Mouse (Mus musculus) embryonic facial prominence, embryonic 15.5 days (tissue): ENCODE data around the gene Mgmt. TPM values are rescaled to one million over a fixed set of nuclear protein-coding genes. Genes with fewer than 3 reads are reported as not detected.

Experiments
- ATAC-seq: fragments of 200-750 bp; cut with Nextera tagmentation; 2 replicates; pipeline ENCODE4 v1.8.0; 2017; ENCODE audit warnings: low read depth, moderate TSS enrichment; ENCODE audit not compliant: insufficient number of reproducible peaks, low FRiP score, low TSS enrichment
- H3K27ac ChIP-seq: fragments of 300-500 bp; sonication (generic); replicated peaks from 2 replicates; pipeline ENCODE4 v1.5.1; 2015; ENCODE audit warnings: mild to moderate bottlenecking, inconsistent platforms
- H3K27me3 ChIP-seq: fragments of 300-500 bp; sonication (generic); 2 replicates; pipeline ENCODE4 v1.6.1; 2015; ENCODE audit warnings: inconsistent platforms
- H3K36me3 ChIP-seq: fragments of 300-500 bp; sonication (generic); 2 replicates; pipeline ENCODE4 v1.6.1; 2015; ENCODE audit warnings: mild to moderate bottlenecking, inconsistent platforms
- H3K4me1 ChIP-seq: fragments of 300-500 bp; sonication (generic); 2 replicates; pipeline ENCODE4 v1.6.1; 2015; ENCODE audit warnings: inconsistent platforms
- H3K4me2 ChIP-seq: fragments of 300-500 bp; sonication (generic); replicated peaks from 2 replicates; pipeline ENCODE4 v1.6.1; 2015; ENCODE audit warnings: mild to moderate bottlenecking, inconsistent platforms
- H3K4me3 ChIP-seq: fragments of 300-500 bp; sonication (generic); replicated peaks from 2 replicates; pipeline ENCODE4 v1.5.1; 2015; ENCODE audit warnings: mild to moderate bottlenecking, inconsistent platforms
- H3K9ac ChIP-seq: fragments of 300-500 bp; sonication (generic); 2 replicates; pipeline ENCODE4 v1.6.1; 2015; ENCODE audit warnings: inconsistent platforms
- H3K9me3 ChIP-seq: fragments of 300-500 bp; sonication (generic); replicated peaks from 2 replicates; pipeline ENCODE4 v1.6.1; 2016; ENCODE audit warnings: inconsistent platforms
- WGBS: fragments of 180-500 bp; shearing (Covaris S2); methylation state at CpG from one replicate; pipeline ENCODE4 v1.1.7; 2015; 5-methylcytosine and 5-hydroxymethylcytosine counted together
- polyA plus RNA-seq: library from polyadenylated mRNA; unstranded; fragments of >200 nt; fragmentation: Nextera tagmentation; extraction: Ambion mirVana; gene quantifications from 2 replicates; pipeline ENCODE4 v1.2.1, GENCODE M21; 2015

The Mgmt gene
- polyA plus RNA-seq, 1 experiment from 2014 or later = 6.7 TPM

- Histone ChIP-seq H3K4me1 (peaks cover 8% of the 10 kb centered on the region; the same call in 1 of the 2 replicates), H3K9me3 (no peaks in the 10 kb centered on the region), H3K36me3 (no peaks in the 10 kb centered on the region), H3K27ac (no peak overlapping the region), H3K27me3 (no peaks in the 10 kb centered on the region), H3K9ac (no peak overlapping the region), H3K4me3 (no peak overlapping the region), H3K4me2 (no peak overlapping the region)
- WGBS = 90% methylated on average over 2 of the region's 2 CpGs
- ATAC-seq = no peak
These were observed 48.0 kb downstream of the Mgmt start for GRCm38 (mm10) chr7:136942414-136942813.

DNA sequence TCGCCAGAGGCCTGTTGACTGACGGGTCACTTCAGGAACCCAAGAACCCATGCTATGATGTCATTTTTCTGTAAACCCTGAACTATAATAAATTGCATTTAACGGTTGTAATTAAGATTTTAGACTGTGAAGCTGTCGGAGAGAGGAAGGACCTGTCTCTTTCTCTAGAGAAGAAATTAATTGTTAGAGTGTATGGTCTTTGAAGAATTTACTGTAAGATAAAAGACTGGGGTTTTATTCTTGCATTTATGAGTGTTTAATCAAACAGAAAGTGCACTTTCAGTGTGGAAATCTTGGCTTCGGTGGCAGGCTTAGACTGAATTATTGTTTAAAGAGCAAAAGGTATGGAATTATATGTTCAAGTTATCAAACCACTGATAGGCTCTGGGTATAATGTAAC is 49.5 kb downstream of the Mgmt start:
- Histone ChIP-seq H3K27ac (no peak overlapping the region), H3K27me3 (no peaks in the 10 kb centered on the region), H3K4me2 (no peak overlapping the region), H3K4me3 (no peak overlapping the region), H3K9me3 (no peaks in the 10 kb centered on the region), H3K4me1 (peaks cover 18% of the 10 kb centered on the region), H3K36me3 (no peaks in the 10 kb centered on the region), H3K9ac (no peak overlapping the region)
- WGBS = 76% methylated on average over 5 of the region's 5 CpGs
- ATAC-seq = no peak

DNA sequence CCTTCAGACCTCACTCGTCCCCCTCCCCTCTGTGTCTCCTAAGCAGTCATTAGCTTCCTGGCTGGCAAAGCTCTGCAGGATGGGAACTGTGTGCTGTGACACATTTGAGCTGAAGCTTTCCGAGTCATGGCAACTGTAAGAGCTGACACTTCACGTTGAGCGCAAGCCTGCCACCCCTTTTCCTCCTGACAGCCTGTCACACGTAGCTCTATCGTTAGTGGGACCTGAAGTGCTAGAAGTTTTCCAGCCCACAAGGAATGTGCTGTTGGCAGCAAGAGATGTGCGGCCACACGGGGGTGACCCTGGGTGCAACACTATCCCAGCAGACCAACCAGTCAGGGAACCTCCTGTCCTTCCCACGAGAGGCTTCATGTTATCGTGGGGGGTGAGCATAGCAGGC is 51.3 kb downstream of the Mgmt start:
- no peaks in the 10 kb centered on the region for H3K9me3 ChIP-seq
- no peak overlapping the region for H3K4me3 ChIP-seq
- H3K27ac ChIP-seq = no peak overlapping the region
- no peaks in the 10 kb centered on the region for H3K27me3 ChIP-seq
- no peak for ATAC-seq
- WGBS = 62% methylated on average over 10 of the region's 10 CpGs
- peaks cover 20% of the 10 kb centered on the region for H3K4me1 ChIP-seq
- H3K9ac ChIP-seq = no peak overlapping the region
- H3K36me3 ChIP-seq = no peaks in the 10 kb centered on the region
- no peak overlapping the region for H3K4me2 ChIP-seq

DNA sequence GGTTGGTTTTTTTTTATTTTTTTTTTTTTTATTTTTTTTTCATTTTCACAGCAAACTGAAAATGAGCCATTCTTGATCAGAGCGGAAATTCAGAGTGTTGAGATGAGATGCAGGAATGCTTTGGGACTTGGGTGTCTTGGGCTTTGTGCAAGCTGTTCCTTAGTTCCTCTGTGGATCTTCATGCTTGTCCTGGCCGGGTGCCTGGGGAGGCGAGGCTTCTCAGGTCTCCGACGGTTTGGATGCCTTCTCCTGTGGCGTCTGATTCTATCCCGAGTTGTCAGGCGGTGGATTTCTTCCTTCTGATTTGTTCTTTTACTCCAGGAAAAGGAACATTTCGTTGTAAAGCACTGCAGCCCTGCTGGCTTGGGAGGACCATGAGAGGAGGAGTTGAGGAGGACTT is 51.7 kb downstream of the Mgmt start:
- Histone ChIP-seq H3K4me2 (no peak overlapping the region), H3K27ac (0 out of 2 replicates have a peak overlapping the region, but pooled peaks have one; percentile 34), H3K4me3 (no peak overlapping the region), H3K4me1 (peaks cover 20% of the 10 kb centered on the region), H3K27me3 (no peaks in the 10 kb centered on the region), H3K9me3 (no peaks in the 10 kb centered on the region), H3K36me3 (no peaks in the 10 kb centered on the region), H3K9ac (no peak overlapping the region)
- 58% methylated on average over 9 of the region's 9 CpGs for WGBS
- no peak for ATAC-seq

- H3K4me2 ChIP-seq = no peak overlapping the region
- no peaks in the 10 kb centered on the region for H3K9me3 ChIP-seq
- H3K9ac ChIP-seq = no peak overlapping the region
- no peak overlapping the region for H3K27ac ChIP-seq
- no peaks in the 10 kb centered on the region for H3K27me3 ChIP-seq
- H3K36me3 ChIP-seq = no peaks in the 10 kb centered on the region
- peaks cover 20% of the 10 kb centered on the region for H3K4me1 ChIP-seq
- WGBS = 32% methylated on average over 6 of the region's 6 CpGs
- no peak overlapping the region for H3K4me3 ChIP-seq
- ATAC-seq = no peak
These were observed 53.9 kb downstream of the Mgmt start for GRCm38 (mm10) chr7:136948275-136948810.

DNA sequence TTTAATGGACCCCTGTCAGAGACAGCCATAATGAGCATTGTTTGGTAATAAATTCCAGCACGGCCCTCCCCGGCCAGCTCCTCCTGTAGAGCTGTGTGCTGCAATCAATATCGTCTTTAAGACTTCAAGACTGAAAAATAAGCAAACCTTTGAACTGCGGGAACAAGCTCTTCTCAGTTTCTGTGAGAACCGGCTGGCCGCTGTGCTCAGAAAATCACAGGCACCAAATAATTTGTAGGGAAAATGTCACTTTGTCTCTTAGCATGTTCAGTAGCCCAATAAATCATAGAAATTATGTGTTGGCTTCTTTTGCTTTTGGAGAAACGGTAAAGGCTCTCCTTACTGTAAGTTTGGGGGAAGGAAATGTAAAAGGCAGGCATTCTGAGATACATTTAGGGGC is 58.2 kb downstream of the Mgmt start:
- no peak for ATAC-seq
- H3K27me3 ChIP-seq = no peaks in the 10 kb centered on the region
- WGBS = 27% methylated on average over 7 of the region's 7 CpGs
- peaks cover 11% of the 10 kb centered on the region for H3K4me1 ChIP-seq
- no peak overlapping the region for H3K4me2 ChIP-seq
- no peak overlapping the region for H3K4me3 ChIP-seq
- no peaks in the 10 kb centered on the region for H3K9me3 ChIP-seq
- H3K9ac ChIP-seq = no peak overlapping the region
- no peaks in the 10 kb centered on the region for H3K36me3 ChIP-seq
- no peak overlapping the region for H3K27ac ChIP-seq

GRCm38 (mm10) chr7:136953251-136953650 is 58.8 kb downstream of the Mgmt start:
- H3K4me1 ChIP-seq = peaks cover 8% of the 10 kb centered on the region
- H3K4me2 ChIP-seq = no peak overlapping the region
- H3K9me3 ChIP-seq = no peaks in the 10 kb centered on the region
- no peak for ATAC-seq
- H3K36me3 ChIP-seq = no peaks in the 10 kb centered on the region
- no peak overlapping the region for H3K27ac ChIP-seq
- WGBS = 40% methylated on average over 3 of the region's 3 CpGs
- H3K9ac ChIP-seq = no peak overlapping the region
- H3K4me3 ChIP-seq = no peak overlapping the region
- no peaks in the 10 kb centered on the region for H3K27me3 ChIP-seq

GRCm38 (mm10) chr7:136972361-136972760 is 77.9 kb downstream of the Mgmt start:
- Histone ChIP-seq H3K9ac (no peak overlapping the region), H3K27me3 (no peaks in the 10 kb centered on the region), H3K4me2 (no peak overlapping the region), H3K4me1 (no peaks in the 10 kb centered on the region), H3K27ac (no peak overlapping the region), H3K36me3 (no peaks in the 10 kb centered on the region), H3K4me3 (no peak overlapping the region), H3K9me3 (no peaks in the 10 kb centered on the region)
- no peak for ATAC-seq
- WGBS = 90% methylated on average over 7 of the region's 7 CpGs

DNA sequence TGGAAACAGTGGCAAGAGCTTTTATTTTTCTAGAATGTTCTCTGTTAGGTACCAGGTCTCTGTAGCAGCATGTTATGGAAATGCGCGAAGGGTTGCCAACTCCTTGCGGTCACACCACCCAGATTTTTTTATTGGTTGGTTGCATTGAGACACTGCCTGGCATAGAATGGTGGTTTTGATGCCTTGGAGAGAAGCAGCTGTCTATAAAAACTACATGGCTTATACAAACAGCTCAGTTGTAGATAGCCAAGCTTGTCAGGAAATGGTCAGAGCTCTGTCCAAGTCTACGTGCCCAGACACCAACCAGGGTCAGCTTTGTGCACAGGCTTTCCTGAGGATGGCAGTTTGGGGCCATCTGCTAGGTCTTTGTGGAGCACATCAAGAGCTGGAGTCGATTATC is 80.6 kb downstream of the Mgmt start:
- Histone ChIP-seq H3K9ac (no peak overlapping the region), H3K36me3 (no peaks in the 10 kb centered on the region), H3K27ac (no peak overlapping the region), H3K4me3 (no peak overlapping the region), H3K9me3 (no peaks in the 10 kb centered on the region), H3K27me3 (no peaks in the 10 kb centered on the region), H3K4me2 (no peak overlapping the region), H3K4me1 (no peaks in the 10 kb centered on the region)
- 94% methylated on average over 5 of the region's 5 CpGs for WGBS
- no peak for ATAC-seq

- Histone ChIP-seq H3K9ac (no peak overlapping the region), H3K4me3 (no peak overlapping the region), H3K4me2 (no peak overlapping the region), H3K36me3 (no peaks in the 10 kb centered on the region), H3K9me3 (no peaks in the 10 kb centered on the region), H3K27ac (no peak overlapping the region), H3K4me1 (0 out of 2 replicates have a peak, but pooled peaks cover 9% of the 10 kb centered on the region), H3K27me3 (no peaks in the 10 kb centered on the region)
- ATAC-seq = no peak
- WGBS = 80% methylated on average over 15 of the region's 15 CpGs
These were observed 103.0 kb downstream of the Mgmt start for GRCm38 (mm10) chr7:136997456-136997855.

DNA sequence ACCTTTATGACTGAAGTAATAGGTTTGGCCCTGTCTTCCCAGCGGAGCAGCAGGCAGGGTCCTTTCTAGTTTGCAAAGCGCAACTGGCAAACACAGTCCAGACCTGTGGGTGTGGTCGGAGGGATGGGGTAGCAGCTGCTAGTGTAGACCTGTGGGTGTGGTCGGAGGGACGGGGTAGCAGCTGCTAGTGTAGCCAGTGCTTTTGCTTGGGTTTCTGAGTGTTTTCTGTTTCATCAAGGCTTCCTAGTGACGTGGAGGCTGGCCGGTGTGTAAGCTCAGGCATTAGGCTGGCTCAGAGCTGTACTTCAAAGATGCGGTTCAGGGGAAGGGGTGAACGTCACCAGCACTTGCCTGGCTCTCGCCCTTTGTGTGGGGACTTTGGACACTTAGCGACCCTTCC is 106.3 kb downstream of the Mgmt start:
- H3K4me1 ChIP-seq = 0 out of 2 replicates have a peak, but pooled peaks cover 9% of the 10 kb centered on the region
- H3K4me3 ChIP-seq = no peak overlapping the region
- no peak overlapping the region for H3K9ac ChIP-seq
- ATAC-seq = peak; percentile 63; the same call in 1 of the 2 replicates
- 61% methylated on average over 11 of the region's 11 CpGs for WGBS
- no peaks in the 10 kb centered on the region for H3K36me3 ChIP-seq
- H3K4me2 ChIP-seq = no peak overlapping the region
- H3K27ac ChIP-seq = no peak overlapping the region
- no peaks in the 10 kb centered on the region for H3K9me3 ChIP-seq
- H3K27me3 ChIP-seq = no peaks in the 10 kb centered on the region

- Histone ChIP-seq H3K27me3 (no peaks in the 10 kb centered on the region), H3K9me3 (no peaks in the 10 kb centered on the region), H3K4me1 (0 out of 2 replicates have a peak, but pooled peaks cover 9% of the 10 kb centered on the region), H3K36me3 (no peaks in the 10 kb centered on the region), H3K27ac (no peak overlapping the region), H3K4me2 (no peak overlapping the region), H3K4me3 (no peak overlapping the region), H3K9ac (no peak overlapping the region)
- 75% methylated on average over 15 of the region's 15 CpGs for WGBS
- ATAC-seq = no peak
These were observed 106.8 kb downstream of the Mgmt start for GRCm38 (mm10) chr7:137001215-137001614.
